In the genomic region with DNA sequence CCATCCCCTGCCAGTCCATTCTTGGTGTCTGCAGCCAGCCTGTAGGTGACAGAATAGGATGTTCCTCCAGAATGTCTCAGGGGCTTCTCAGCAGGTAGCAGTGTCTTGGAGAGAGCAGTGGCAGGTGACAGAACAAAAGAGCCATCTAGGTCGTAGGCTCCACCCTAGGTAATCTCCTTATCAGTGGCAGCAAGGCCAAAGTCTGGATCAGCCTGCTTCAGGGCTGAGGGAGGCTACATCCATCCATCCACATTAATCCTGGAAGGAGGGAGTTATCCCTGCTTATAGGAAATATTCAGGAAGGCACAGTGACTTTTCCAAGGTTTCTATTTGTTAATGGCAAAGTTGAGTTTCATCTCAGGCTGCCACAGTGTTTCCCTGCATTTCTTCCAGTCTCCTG, we compare ENCODE assay signal across 23 mouse cellular contexts. TPM values are rescaled to one million over a fixed set of nuclear protein-coding genes. Genes with fewer than 3 reads are reported as not detected.
DNase-seq lines count a peak whose midpoint lies in the region; ATAC-seq and TF ChIP-seq lines count a peak whose summit lies in the region.
"Had no signal": no experiment of that assay in that cellular context is flagged by ENCODE, and none has a peak within 500 bp of the region (broad histone marks: within the 10 kb centered on the region; RNA-seq: fewer than 3 reads in every experiment).

No protein-coding gene starts in this region.

- H3K9ac ChIP-seq in intestine, embryonic 15.5 days = no peak overlapping the region
- no peak overlapping the region for H3K9ac ChIP-seq in intestine, postnatal 0 days (ENCODE audit: low read depth, low read length)
- H3K9ac ChIP-seq in intestine, embryonic 16.5 days (ENCODE audit: low read depth, low read length) = no peak overlapping the region

- no peaks in the 10 kb centered on the region for H3K36me3 ChIP-seq in intestine, embryonic 15.5 days
- no peaks in the 10 kb centered on the region for H3K36me3 ChIP-seq in intestine, postnatal 0 days (ENCODE audit: control insufficient read depth, insufficient read depth)
- no peaks in the 10 kb centered on the region for H3K36me3 ChIP-seq in intestine, embryonic 16.5 days (ENCODE audit: control insufficient read depth, insufficient read depth, low read length)
- H3K36me3 ChIP-seq: G1E had no signal

- H3K4me1 ChIP-seq in intestine, embryonic 15.5 days (replicated peaks) = no peaks in the 10 kb centered on the region
- no peaks in the 10 kb centered on the region for H3K4me1 ChIP-seq in intestine, postnatal 0 days (replicated peaks; ENCODE audit: control insufficient read depth, insufficient read depth, low read length)
- H3K4me1 ChIP-seq in intestine, embryonic 16.5 days (ENCODE audit: control insufficient read depth, insufficient read depth, low read length) = peaks cover 8% of the 10 kb centered on the region; the same call in 1 of the 2 replicates

- peak; percentile 54 for DNase-seq in heart, adult 11 months
- no peak for DNase-seq in heart, postnatal 36 days
- peak; percentile 10 for DNase-seq in ZHBTc4 (ENCODE audit: low read depth, low spot score)
- no peak for DNase-seq in yolk sac, embryonic 10.5 days (ENCODE audit: low spot score)
- no peak for DNase-seq in Muller cell, postnatal 12 days (ENCODE audit: inconsistent ontology term)
- DNase-seq: adrenal gland, adult 2 months; adrenal gland, adult 8-10 months; adrenal gland, postnatal 10 days; adrenal gland, postnatal 14 days; adrenal gland, postnatal 25 days; adrenal gland, postnatal 36 days; B cell, adult 2 months; cerebellum, adult 11 months; cerebellum, adult 11-12 months; cerebellum, adult 18-20 months; cerebellum, adult 2 months had no signal

- 65% methylated on average over 1 of the region's 1 CpGs for WGBS in intestine, embryonic 15.5 days
- WGBS in intestine, postnatal 0 days = 29% methylated on average over 1 of the region's 1 CpGs
- WGBS in intestine, embryonic 16.5 days = 39% methylated on average over 1 of the region's 1 CpGs

- no peak overlapping the region for H3K4me3 ChIP-seq in intestine, embryonic 15.5 days (replicated peaks)
- no peak overlapping the region for H3K4me3 ChIP-seq in intestine, postnatal 0 days (ENCODE audit: low read depth, low read length)
- H3K4me3 ChIP-seq in intestine, embryonic 16.5 days (ENCODE audit: low read length) = no peak overlapping the region

- H3K4me2 ChIP-seq in intestine, embryonic 15.5 days (replicated peaks) = no peak overlapping the region
- H3K4me2 ChIP-seq in intestine, postnatal 0 days (replicated peaks; ENCODE audit: low read depth) = no peak overlapping the region
- H3K4me2 ChIP-seq in intestine, embryonic 16.5 days (ENCODE audit: low read depth, low read length) = no peak overlapping the region

- H3K9me3 ChIP-seq in intestine, embryonic 15.5 days = no peaks in the 10 kb centered on the region
- no peaks in the 10 kb centered on the region for H3K9me3 ChIP-seq in intestine, postnatal 0 days (ENCODE audit: control insufficient read depth)
- no peaks in the 10 kb centered on the region for H3K9me3 ChIP-seq in intestine, embryonic 16.5 days (ENCODE audit: control insufficient read depth, low read length)

- no peak for TF ChIP-seq CTCF in intestine, postnatal 0 days (IDR thresholded peaks at IDR 0.05; ENCODE audit: low read depth)

- H3K27ac ChIP-seq in intestine, embryonic 15.5 days = no peak overlapping the region
- no peak overlapping the region for H3K27ac ChIP-seq in intestine, postnatal 0 days (ENCODE audit: low read depth, low read length)
- no peak overlapping the region for H3K27ac ChIP-seq in intestine, embryonic 16.5 days (ENCODE audit: low read length)

- H3K27me3 ChIP-seq in intestine, embryonic 15.5 days (replicated peaks) = no peaks in the 10 kb centered on the region
- no peaks in the 10 kb centered on the region for H3K27me3 ChIP-seq in intestine, postnatal 0 days (replicated peaks; ENCODE audit: control insufficient read depth, insufficient read depth, low read length)
- H3K27me3 ChIP-seq in intestine, embryonic 16.5 days (replicated peaks; ENCODE audit: control insufficient read depth, insufficient read depth, low read length) = no peaks in the 10 kb centered on the region
- H3K27me3 ChIP-seq: Patski had no signal

- ATAC-seq in intestine, embryonic 15.5 days = peak; percentile 63
- no peak for ATAC-seq in intestine, postnatal 0 days
- peak; percentile 59 for ATAC-seq in intestine, embryonic 16.5 days
- ATAC-seq: activated CD4-positive, CD25-positive, alpha-beta regulatory T cell, adult 4 months; CD4-positive, CD25-positive, alpha-beta regulatory T cell, adult 4 months; Patski had no signal

- intact Hi-C loops in heart, postnatal 36 days (cut with DNase I) = no loop called here

RNA-seq across cellular contexts. Expression of a gene that starts 35.6 kb away (rescaled TPM):
- total RNA-seq in heart, postnatal 36 days (2021) = 100 to 1,000 TPM in 1 of 2 experiments, 10 to 100 TPM in 1; 91.2 to 101 TPM
- polyA plus RNA-seq in intestine, embryonic 15.5 days (2015; fragmentation: Nextera tagmentation; extraction: Ambion mirVana) = 15.5 and 16.0 TPM in 2 replicates
- 13.0 and 13.1 TPM in 2 replicates for polyA plus RNA-seq in intestine, postnatal 0 days (2015; fragmentation: Nextera tagmentation; extraction: Ambion mirVana)
- polyA plus RNA-seq in intestine, embryonic 16.5 days (2015; fragmentation: Nextera tagmentation; extraction: Ambion mirVana) = 12.7 and 15.1 TPM in 2 replicates
- polyA plus RNA-seq: G1E had no signal

Comparison
In these comparisons a context has a peak if more than half of its experiments do, and no peak if none do; other contexts are left out.
1. DNase-seq: peak in heart, adult 11 months (single experiment) and ZHBTc4 (single experiment); none in heart, postnatal 36 days (0 of 2), yolk sac, embryonic 10.5 days (single experiment) and Muller cell, postnatal 12 days (single experiment).